Mouse (Mus musculus): ENCODE data around the gene Ppp1r3g.
"Not testable (repeated sequence)": the region's sequence is repeated elsewhere in the genome, so short reads cannot be mapped to it uniquely, and the experiment has no call there.

Gene Ppp1r3g

DNA sequence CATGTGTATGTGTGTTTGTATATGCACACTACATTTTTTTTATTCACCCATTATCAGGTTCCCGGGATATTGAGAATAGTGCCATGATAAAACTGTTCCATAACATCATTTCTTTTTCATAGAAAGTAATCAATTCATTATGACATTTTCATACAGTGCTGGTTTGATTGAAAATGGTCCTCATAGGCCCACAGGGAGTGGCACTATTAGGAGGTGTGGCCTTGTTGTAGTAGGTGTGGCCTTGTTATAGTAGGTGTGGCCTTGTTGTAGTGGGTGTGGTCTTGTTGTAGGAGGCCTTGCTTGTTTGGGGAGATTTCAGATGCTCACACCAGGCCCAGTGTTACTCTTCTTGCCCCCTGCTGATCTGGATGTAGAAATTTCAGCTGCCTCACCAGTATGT is at the start of gene Ppp1r3g:
Ppp1r3g (plus strand) TSS at position 301 of the 400 bp plus-strand sequence.
- no peak for DNase-seq (ENCODE audit: extremely low read depth, insufficient read length, low spot score)

DNA sequence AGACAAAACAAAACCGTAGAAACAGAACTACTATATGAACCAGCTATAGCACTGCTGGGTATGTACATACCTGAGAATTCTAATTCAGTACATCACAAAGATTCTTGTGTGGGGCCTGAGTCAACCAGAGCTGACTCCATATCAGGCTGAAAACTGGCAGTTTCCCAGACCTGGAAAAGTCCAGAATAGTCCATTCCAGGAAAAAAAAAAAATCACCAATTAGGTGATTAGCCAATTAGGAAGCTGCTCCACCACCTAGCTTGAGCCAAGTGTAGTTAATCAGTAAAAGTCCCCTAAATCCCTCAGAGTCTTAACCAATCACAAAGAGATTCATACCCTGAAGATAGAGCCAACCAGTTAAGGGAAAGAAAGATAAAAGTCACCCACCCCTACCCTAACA is 47.2 kb upstream of the Ppp1r3g start:
- no peak for DNase-seq (ENCODE audit: extremely low read depth, insufficient read length, low spot score)

DNA sequence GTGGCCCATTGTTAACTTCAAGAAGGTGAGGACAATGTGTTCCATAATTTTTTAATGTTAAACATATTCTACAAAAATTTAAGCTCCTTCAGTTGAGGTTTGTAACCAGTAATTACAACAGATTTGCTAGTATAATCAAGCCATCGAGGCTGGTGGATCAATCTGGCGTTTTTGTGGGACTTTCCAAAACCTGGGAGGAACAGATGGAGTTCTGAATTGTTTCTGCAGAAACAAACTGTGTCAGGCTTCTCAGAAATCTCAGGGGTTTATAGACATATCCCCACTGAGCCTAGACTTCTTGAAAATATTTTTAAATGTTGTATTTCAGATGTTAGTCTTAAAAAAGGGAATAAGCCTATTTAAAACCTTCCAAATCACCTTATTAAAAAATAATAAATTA is 20.6 kb upstream of the Ppp1r3g start:
- no peak for DNase-seq (ENCODE audit: extremely low read depth, insufficient read length, low spot score)

DNA sequence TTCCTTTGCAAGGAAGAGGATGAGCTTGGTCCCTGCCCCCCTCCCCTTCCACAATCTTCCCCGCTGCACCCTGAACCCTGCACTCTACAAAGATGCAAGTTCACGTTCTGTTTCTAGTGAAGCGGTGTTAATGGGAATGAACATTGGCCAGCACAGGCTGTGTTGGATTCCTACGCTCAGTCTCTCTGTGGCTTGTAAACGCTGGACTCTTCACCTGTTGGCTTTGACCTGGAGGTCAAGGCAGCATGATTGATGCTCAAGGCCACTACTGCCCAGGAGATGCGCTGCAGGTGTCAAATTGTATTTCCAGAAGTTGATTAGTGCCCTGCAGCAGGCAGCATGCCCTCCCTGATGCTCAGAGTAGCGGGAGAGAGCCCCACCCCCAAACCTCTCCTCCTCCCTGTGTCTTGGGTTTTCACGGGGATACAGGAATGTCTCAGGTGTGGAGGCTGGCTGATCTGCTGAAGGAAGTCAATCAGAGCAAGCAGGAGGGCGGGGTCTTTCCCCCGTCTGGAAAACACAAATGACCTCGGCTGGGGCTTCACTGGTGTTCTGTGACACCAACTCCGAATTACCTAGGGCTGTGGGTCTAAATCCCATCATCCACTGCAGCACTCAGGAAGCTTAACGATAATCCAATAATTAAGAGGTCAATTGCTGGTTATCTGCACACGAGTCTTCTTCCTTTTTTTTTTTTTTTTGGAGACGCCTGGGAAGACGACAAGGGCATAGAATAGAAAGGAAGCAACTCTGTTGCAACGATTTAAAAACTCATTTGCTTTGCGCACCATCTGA is 18.6 kb upstream of the Ppp1r3g start:
- DNase-seq (ENCODE audit: extremely low read depth, insufficient read length, low spot score) = no peak

DNA sequence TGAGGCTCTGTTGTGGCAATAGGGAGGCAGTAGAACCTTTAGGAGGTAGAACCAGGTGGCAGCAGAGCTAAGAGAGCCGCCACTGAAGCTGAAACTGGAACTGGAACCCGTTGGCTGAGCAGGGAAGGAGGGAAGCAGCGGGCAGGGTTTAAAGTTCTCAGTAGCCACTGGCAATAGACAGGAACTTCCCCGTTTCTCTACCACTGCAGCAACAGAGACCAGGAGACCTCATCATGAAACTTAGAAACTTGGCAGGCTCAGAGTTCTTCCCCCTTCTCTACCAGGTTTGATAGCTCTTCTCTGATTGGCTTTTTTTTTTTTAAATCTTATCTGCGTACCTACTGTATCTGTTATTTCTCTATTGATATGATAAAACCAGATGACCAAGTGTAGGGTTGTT is 17.7 kb upstream of the Ppp1r3g start:
- no peak for DNase-seq (ENCODE audit: extremely low read depth, insufficient read length, low spot score)

DNA sequence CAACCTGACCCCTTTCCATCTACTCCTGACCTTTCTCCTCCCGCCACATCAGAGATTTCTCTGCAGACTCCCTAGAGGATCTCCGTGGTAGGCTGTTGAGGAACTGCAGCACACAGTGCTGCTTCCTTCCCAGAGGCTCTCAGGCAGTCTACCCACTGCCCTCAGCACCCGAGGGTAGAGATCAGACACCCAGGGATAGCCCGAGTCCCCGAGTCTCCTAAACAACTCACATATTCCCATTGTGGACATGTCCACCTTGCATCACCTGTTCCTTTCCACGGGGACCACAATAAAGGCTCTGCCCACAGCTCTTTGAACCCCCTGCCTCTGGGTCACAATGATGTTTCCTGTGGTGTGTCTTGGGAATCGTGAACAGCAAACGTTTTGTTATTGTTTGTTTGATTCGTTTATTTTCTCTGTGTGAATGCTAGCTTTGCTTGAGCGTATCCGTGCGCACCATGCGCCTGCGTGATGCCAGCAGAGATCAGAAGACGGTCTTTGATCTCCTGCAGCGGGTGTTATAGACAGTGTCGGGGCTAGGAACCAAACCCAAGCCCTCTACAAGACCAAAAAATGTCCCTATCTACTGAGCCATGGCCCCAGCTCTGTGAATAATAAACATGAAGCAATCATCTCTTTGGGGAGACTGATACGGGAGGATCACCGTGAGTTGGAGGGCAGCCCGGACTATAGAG is 11.8 kb upstream of the Ppp1r3g start:
- no peak for DNase-seq (ENCODE audit: extremely low read depth, insufficient read length, low spot score)

DNA sequence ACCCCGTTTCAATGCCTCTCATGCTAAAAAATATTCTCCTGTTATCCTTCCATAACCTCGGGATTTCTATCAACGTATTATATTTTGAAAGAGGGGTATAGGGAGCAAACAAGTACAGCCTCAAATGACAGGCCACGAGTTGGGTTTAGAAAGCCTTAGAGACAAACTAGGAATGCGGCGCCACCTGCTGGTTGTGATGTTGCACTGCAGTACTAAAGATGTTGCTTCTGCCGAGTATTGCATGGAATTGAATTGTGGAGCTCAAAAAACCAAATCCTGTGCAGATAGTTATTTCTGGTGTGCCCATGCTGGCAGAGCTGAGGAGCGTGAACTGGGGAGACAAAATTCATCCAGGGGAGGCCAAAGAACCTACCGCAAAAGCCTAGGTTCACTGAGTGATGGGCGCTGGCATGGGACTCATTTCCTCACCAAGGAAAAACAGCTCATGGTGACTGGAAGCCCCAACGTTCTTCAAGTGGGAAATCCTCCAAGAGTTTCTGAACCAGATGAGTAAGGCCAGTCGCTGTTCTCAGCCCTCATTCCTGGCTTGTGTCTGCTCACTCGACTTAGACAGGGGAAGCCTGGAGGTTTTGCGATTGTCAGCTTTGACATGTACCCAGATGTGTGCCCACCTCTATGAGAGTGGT is 11.2 kb upstream of the Ppp1r3g start:
- DNase-seq (ENCODE audit: extremely low read depth, insufficient read length, low spot score) = peak; percentile 31

DNA sequence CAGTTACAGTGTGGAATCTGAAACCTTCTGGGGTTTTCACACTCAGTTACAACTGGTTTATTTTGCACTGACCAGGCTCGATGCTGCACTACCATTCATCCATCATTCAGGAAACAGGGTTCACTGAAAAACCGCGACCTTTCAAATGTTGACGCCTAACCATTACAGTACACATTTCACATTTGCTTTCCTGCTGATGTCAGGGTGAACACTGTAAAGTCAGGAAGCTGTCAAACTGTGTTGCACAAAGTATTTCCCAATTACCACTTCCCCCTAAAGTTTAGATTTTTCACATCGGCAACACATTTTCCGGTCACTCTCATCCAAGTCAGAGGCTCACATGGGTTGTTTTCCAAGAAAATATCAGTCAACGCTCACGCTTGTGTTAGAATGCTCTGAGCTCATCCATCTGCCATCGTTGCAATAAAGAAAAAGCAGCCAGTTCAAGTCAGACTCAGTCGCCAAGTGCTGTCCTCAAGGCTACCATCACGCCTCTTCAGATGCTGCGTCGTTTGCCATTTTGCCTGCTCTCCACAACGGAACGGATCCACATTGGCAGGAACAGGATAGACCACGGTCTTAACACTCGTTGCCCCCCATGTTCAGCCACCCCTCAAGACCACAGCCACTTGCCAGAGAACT is 8.7 kb upstream of the Ppp1r3g start:
- no peak for DNase-seq (ENCODE audit: extremely low read depth, insufficient read length, low spot score)

DNA sequence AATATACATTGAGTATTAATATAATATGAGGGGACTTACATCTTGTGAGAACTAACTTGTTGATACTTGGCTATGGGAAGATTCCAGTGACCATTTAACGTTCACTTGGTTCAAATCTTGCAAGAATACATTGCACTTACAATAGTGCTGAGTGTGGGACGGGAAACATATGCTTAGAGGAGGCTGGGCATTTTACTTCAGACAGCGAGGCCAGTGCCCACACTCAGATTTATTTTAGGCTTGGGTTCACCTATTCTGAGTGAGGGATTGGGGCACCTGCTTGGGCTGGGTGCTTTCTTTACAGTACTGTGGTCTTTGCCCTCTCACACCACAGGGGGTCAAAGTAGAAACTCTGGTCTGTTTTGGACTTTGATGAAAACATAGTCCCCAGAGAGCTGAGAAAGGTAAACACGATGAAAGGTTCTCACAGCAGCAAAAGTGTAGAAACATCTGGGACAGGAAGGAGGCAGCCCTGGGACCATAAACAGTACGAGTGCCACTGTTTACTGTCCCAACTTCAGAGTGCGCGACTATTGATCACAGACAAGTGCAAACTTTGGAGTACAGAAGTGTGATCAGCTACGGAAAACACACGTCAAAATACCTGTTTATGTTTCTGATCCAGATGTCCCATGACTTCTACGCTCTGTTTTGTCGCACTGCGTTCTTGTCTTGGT is 890 bp downstream of the Ppp1r3g start:
- no peak for DNase-seq (ENCODE audit: extremely low read depth, insufficient read length, low spot score)

DNA sequence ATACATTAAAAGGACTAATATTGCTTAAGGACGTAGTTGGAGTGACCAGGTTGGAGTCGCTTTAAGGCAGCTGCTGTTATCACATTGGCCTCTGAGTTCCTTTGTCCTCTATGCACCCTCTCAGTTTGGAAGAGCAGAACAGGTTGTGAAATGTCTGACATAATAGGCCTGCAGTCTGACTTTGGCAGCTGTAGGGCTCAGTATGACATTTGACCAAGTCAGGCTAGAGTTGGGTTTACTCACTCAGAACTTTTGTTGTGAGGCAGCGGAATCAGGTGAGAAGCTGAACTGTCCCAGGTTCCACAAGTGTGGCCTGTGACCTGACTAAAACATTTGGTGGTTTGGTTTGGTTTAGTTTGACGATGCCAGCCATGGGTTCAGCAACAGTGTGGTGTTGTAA is 4.9 kb downstream of the Ppp1r3g start:
- DNase-seq (ENCODE audit: extremely low read depth, insufficient read length, low spot score) = no peak

DNA sequence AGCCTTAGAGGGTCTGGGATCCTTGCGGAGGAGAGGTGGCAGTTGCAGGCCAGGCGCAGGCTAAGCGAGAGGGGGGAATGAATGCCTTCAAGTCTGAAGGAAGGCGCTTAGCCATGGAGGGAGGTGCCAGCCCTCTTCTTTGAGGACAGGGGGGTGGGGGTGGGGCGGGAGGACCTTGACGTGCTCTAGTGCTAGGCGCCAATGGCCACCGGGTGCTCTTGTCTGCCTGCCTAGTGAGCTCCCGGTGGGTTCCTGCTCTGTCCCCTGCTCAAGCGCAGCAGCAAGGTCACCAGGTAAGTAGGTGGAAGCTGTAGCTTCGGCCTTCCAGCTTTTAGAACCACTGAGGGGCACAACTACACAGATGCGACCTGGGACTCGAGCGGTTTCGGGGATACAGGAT is 9.1 kb downstream of the Ppp1r3g start:
- no peak for DNase-seq (ENCODE audit: extremely low read depth, insufficient read length, low spot score)

DNA sequence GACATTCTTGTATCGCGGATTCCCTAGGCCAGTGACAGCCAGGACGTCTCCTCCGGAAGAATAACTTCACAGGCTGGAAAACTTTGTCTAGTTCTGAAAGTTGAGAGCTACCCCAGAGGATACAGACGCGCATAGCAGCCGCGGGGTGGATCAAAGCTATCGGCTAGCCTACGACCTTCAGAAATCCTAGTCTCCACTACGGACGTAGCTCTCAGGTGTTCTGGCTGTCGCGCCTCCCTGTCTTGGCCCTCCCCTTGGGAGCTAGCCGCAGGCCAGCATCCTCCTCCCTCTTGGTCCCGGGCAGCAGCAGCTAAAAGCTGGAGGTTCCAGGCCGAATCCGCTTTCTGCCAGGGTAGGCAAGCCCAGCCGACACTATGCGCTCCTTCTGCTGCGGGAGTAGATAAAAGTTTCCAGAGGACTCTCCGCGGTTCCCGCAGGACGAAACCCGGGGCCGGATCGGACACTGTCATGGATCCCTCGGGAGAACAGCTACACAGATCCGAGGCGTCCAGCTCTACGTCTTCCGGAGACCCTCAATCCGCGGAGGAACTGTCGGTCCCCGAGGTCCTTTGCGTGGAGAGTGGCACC is 9.6 kb downstream of the Ppp1r3g start:
- no peak for DNase-seq (ENCODE audit: extremely low read depth, insufficient read length, low spot score)

DNA sequence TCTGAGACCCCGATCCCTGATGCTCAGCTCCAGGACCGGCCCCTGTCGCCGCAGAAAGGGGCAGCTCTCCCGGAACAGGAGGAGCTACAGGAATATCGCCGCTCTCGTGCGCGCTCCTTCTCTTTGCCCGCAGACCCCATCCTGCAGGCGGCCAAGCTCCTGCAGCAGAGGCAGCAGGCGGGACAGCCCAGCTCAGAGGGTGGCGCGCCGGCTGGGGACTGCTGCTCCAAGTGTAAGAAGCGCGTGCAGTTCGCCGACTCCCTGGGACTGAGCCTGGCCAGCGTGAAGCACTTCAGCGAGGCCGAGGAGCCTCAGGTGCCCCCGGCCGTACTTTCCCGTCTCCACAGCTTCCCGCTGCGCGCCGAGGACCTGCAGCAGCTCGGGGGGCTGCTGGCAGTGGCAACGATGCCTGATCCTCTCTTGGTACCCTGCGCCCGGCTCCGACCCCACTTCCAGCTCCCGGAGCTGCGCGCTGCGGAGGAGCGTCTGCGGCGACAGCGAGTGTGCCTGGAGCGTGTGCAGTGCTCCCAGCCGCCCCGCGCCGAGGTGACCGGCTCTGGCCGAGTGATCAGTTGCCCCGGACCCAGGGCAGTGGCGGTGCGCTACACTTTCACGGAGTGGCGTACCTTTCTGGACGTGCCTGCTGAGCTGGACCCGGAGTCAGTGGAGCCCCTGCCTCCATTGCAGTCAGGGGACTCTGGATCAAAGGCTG is 10.2 kb downstream of the Ppp1r3g start:
- DNase-seq (ENCODE audit: extremely low read depth, insufficient read length, low spot score) = no peak

DNA sequence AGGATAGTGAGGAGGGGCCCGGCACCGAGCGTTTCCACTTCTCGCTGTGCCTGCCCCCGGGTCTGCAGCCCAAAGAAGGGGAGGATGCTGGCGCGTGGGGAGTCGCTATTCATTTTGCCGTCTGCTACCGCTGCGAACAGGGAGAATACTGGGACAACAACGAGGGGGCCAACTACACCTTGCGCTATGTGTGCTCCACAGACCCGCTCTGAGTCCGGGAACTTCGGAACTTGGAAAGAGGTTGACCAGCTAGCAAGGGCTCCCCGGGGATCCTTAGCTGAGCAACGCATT is 10.7 kb downstream of the Ppp1r3g start:
- no peak for DNase-seq (ENCODE audit: extremely low read depth, insufficient read length, low spot score)

DNA sequence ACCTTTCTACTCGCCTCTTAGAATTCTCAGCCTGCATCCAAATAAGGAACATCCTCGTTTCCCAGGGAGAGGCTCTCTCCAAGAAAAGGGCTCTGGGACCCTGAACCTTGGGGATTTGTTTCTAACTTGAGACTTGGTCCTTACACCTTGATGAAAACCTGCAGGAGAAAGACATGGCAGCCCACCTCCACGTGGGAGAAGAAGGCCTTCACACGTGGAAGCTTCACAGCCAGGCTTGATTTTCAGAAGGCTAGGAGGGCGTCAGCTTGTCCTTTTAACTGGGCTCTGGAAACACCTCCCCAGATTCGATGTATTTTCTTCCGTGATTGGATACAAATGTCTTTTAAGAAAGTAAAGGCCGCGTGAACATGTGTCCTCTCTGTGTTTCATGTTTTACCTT is 11.2 kb downstream of the Ppp1r3g start:
- no peak for DNase-seq (ENCODE audit: extremely low read depth, insufficient read length, low spot score)

DNA sequence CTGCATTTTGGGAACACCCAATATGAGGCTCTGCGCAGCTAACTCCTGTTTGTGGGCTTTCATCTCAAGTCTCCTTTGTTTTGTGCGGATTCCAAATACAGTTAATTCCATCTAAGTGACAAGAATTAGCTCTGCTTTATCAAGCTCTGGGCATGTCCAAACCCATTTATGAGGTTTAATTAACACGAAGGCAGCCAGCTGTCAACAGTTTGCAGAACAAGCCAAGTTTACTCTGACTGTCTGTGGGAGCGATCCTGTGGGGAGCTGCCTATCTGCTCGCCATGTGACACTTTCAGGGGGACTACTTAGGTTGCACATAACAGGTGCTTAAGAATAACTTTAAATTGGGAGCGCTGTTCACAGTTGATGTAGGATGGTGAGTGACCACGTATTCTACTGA is 18.3 kb downstream of the Ppp1r3g start:
- DNase-seq (ENCODE audit: extremely low read depth, insufficient read length, low spot score) = no peak

DNA sequence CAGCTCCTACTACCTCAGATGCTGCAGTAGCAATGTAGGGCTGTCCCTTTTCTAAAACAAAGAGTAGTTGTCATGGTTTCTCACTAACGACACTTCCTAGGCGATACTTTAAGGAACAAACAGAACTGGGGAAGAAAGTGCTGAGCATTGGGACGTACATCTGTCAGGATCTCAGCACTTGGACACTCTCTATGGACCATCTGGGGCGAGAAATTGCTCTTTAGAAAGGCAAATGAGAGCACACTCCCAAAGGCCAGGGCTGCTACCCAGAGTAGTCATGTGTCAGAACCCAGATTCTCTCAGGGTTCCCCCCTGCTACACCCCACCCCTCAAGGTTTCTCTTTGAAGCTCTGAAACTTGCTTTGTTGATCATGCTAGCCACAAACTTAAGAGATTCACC is 21.8 kb downstream of the Ppp1r3g start:
- DNase-seq (ENCODE audit: extremely low read depth, insufficient read length, low spot score) = no peak

DNA sequence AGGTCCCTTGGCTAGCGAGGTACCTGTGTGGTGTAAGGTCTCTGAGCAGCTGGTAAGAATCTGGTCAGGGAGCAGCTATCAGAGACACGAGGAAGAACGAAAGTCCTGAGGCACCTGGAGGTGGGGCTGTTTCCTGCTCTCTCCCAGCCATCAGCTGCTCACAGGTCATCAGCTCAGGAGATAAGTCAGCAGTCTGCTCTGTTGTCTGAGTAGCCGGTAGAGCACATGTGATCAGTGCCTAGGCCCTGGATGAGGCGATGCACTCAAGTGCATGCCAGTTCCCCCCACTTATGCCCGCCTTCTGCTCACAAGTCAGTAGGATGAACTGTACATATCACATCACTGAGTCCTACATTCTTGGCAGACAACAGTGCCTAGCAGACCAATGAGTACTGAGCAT is 24.3 kb downstream of the Ppp1r3g start:
- DNase-seq (ENCODE audit: extremely low read depth, insufficient read length, low spot score) = no peak

DNA sequence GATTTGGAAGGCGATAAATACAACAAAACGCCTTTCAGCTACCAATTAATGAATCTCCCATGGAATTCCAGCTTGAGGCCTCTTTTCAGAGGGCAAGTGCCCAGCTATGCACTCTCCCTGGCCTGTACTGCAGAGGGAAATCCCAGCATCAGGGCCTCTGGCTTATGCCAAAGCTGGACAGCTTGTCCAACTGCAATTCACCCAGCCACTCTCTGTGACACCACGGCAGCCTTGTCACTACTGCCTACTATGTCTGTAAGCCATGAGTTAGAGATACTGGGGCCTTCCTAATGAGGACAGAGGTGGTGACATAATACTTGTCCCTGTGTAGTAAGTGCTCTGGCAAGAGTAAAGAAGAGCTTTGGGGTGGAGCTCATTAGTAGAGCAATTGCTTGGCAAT is 30.7 kb downstream of the Ppp1r3g start:
- DNase-seq (ENCODE audit: extremely low read depth, insufficient read length, low spot score) = no peak

DNA sequence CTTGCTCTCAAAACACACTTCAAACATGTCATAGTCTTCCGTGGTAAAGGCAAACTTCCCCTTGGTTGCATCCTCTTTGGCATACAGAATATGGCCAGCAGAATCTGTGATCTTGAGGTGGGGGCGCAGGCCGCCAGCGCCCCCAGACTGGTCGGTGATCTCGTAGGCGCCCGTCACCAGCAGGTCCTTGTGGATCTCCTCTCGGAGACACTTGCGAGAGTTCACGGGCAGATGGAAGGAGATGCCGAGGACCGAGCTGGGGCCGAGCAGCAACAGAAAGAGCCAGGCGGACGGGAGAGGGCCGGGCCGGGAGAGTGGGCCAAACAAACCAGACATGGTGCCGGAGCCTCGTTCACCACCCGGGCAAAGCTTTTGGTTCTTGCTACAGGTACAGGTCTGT is 32.5 kb downstream of the Ppp1r3g start:
- not testable (repeated sequence) for DNase-seq (ENCODE audit: extremely low read depth, insufficient read length, low spot score)

Data from 3134 (cell line).